Comparison of ENCODE assay signal across 9 mouse cellular contexts in the genomic region with DNA sequence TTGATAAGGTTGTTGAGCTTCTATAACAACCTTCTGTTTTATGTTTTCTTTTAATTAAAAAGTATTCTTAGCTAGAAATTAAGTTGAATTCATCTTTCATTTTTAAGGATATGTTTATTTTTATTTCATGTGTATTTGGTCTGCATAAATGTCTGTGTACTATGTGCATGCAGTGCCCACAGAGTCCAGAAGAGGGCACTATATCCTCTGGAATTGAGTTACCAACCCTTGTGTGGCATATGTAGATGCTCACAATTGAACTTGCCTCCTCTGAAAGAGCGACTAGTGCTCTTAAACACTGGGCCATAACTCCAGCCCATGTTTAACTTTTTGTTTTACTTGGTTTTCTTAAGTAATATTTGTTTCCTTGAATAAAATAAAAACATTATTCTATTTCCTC. TPM values are rescaled to one million over a fixed set of nuclear protein-coding genes. Genes with fewer than 3 reads are reported as not detected.
DNase-seq lines count a peak whose midpoint lies in the region; ATAC-seq lines count a peak whose summit lies in the region.
"Had no signal": no experiment of that assay in that cellular context is flagged by ENCODE, and none has a peak within 500 bp of the region (broad histone marks: within the 10 kb centered on the region; RNA-seq: fewer than 3 reads in every experiment).

No protein-coding gene starts in this region.

- no peaks in the 10 kb centered on the region for H3K4me1 ChIP-seq in midbrain, embryonic 10.5 days
- no peaks in the 10 kb centered on the region for H3K4me1 ChIP-seq in midbrain, embryonic 13.5 days (replicated peaks)
- H3K4me1 ChIP-seq: heart, embryonic 13.5 days had no signal

- no peak overlapping the region for H3K27ac ChIP-seq in midbrain, embryonic 10.5 days (replicated peaks)
- H3K27ac ChIP-seq in midbrain, embryonic 13.5 days = no peak overlapping the region
- H3K27ac ChIP-seq: heart, embryonic 13.5 days had no signal

- peak; percentile 8 for DNase-seq in gastrocnemius, postnatal 10 days
- no peak for DNase-seq in gastrocnemius, postnatal 14 days
- DNase-seq in midbrain, embryonic 10.5 days (ENCODE audit: low spot score) = peak; percentile 17
- DNase-seq in c-Kit-positive CD71-positive TER-119-negative erythroid progenitor cells, embryonic 14.5 days (ENCODE audit: low read depth) = peak; percentile 10
- DNase-seq in retina, embryonic 14.5 days (ENCODE audit: low spot score) = peak; percentile 57
- no peak for DNase-seq in layer of hippocampus, adult 8-10 months (ENCODE audit: low spot score in 2 of 2)
- no peak for DNase-seq in gastrocnemius, adult 18-20 months (ENCODE audit: low spot score)

- no peak overlapping the region for H3K9ac ChIP-seq in midbrain, embryonic 13.5 days (replicated peaks)
- H3K9ac ChIP-seq: heart, embryonic 13.5 days had no signal

- H3K9me3 ChIP-seq in midbrain, embryonic 10.5 days (replicated peaks) = no peaks in the 10 kb centered on the region
- no peaks in the 10 kb centered on the region for H3K9me3 ChIP-seq in midbrain, embryonic 13.5 days
- H3K9me3 ChIP-seq: heart, embryonic 13.5 days had no signal

- no peak overlapping the region for H3K4me2 ChIP-seq in midbrain, embryonic 13.5 days (replicated peaks)
- H3K4me2 ChIP-seq: heart, embryonic 13.5 days had no signal

- H3K4me3 ChIP-seq in midbrain, embryonic 10.5 days = no peak overlapping the region
- H3K4me3 ChIP-seq in midbrain, embryonic 13.5 days (replicated peaks) = no peak overlapping the region
- H3K4me3 ChIP-seq: heart, embryonic 13.5 days had no signal

- 53% methylated on average over 1 of the region's 1 CpGs for WGBS in midbrain, embryonic 10.5 days
- WGBS in midbrain, embryonic 13.5 days = 29% methylated on average over 1 of the region's 1 CpGs

- ATAC-seq in midbrain, embryonic 13.5 days = no peak

- intact Hi-C loops in gastrocnemius, postnatal 14 days (cut with DNase I; ENCODE audit: low total_unique reads) = loop anchor here (5.0 kb wide), 1 partner anchor 412 kb away; no protein-coding TSS in a partner anchor

- H3K27me3 ChIP-seq in midbrain, embryonic 10.5 days (ENCODE audit: low read depth, poor library complexity, severe bottlenecking) = no peaks in the 10 kb centered on the region
- H3K27me3 ChIP-seq in midbrain, embryonic 13.5 days = no peaks in the 10 kb centered on the region
- H3K27me3 ChIP-seq: heart, embryonic 13.5 days had no signal

- no peaks in the 10 kb centered on the region for H3K36me3 ChIP-seq in midbrain, embryonic 10.5 days
- no peaks in the 10 kb centered on the region for H3K36me3 ChIP-seq in midbrain, embryonic 13.5 days
- H3K36me3 ChIP-seq: heart, embryonic 13.5 days had no signal

RNA-seq across cellular contexts. Expression of gene Enox2, which starts 21.4 kb away (rescaled TPM):
- 10 to 100 TPM; 17.5 to 19.1 TPM for total RNA-seq in gastrocnemius, postnatal 10 days (2021)
- 10 to 100 TPM; 11.4 to 13.5 TPM for total RNA-seq in gastrocnemius, postnatal 14 days (2021)
- polyA plus RNA-seq in midbrain, embryonic 10.5 days (2016; fragmentation: Nextera tagmentation; extraction: Ambion mirVana) = 8.2 and 9.8 TPM in 2 replicates
- polyA plus RNA-seq in midbrain, embryonic 13.5 days (2015; fragmentation: Nextera tagmentation; extraction: Ambion mirVana) = 9.0 and 10.3 TPM in 2 replicates
- total RNA-seq in layer of hippocampus, adult 8-10 months (2022) = 10 to 100 TPM; 14.4 to 17.1 (median 14.7) TPM
- total RNA-seq in gastrocnemius, adult 18-20 months (2021) = 10 to 100 TPM; 14.2 to 18.9 TPM

Comparison
In these comparisons a context has a peak if more than half of its experiments do, and no peak if none do; other contexts are left out.
1. DNase-seq: peak in gastrocnemius, postnatal 10 days (single experiment), midbrain, embryonic 10.5 days (single experiment), c-Kit-positive CD71-positive TER-119-negative erythroid progenitor cells, embryonic 14.5 days (single experiment) and retina, embryonic 14.5 days (single experiment); none in gastrocnemius, postnatal 14 days (single experiment), layer of hippocampus, adult 8-10 months (0 of 2) and gastrocnemius, adult 18-20 months (single experiment).